Mouse (Mus musculus) erythroblast, embryonic 14.5 days (primary cell): ENCODE results near the gene Trim26.
"Not testable (repeated sequence)": the region's sequence is repeated elsewhere in the genome, so short reads cannot be mapped to it uniquely, and the experiment has no call there.

Experiments
- GATA1 ChIP-seq: IDR thresholded peaks from 2 replicates; pipeline ENCODE4 v1.6.1; 2012; ENCODE audit warnings: low read length, inconsistent platforms, mixed read lengths
- TAL1 ChIP-seq: IDR thresholded peaks from 3 replicates; pipeline ENCODE4 v1.6.1; 2012; ENCODE audit warnings: low read length, inconsistent platforms, mixed read lengths

DNA sequence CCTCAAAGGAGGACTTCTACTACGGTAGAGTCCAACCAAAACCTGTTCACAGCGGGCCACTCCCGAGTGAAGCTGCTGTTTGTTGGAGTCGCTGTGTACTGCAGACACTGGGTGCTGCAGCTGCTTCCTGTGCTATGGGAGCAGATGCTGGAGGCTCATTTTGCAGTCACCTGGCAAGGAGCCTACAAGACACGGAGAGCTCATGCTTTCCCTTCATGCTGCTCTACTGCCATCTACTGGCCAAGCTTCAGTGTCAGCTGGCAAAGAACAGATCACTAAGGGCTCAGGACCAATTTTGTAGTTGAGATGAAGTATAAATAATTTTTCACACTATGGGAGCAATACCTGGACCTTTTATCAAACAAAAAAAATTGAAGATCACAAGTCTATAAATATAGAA, 10.9 kb upstream of the Trim26 start:
- TF ChIP-seq TAL1, GATA1: not testable (repeated sequence)
